Mouse (Mus musculus): Measurements from ENCODE around the gene Tceal7.
"Not testable (repeated sequence)": the region's sequence is repeated elsewhere in the genome, so short reads cannot be mapped to it uniquely, and the experiment has no call there.

The Tceal7 gene

DNA sequence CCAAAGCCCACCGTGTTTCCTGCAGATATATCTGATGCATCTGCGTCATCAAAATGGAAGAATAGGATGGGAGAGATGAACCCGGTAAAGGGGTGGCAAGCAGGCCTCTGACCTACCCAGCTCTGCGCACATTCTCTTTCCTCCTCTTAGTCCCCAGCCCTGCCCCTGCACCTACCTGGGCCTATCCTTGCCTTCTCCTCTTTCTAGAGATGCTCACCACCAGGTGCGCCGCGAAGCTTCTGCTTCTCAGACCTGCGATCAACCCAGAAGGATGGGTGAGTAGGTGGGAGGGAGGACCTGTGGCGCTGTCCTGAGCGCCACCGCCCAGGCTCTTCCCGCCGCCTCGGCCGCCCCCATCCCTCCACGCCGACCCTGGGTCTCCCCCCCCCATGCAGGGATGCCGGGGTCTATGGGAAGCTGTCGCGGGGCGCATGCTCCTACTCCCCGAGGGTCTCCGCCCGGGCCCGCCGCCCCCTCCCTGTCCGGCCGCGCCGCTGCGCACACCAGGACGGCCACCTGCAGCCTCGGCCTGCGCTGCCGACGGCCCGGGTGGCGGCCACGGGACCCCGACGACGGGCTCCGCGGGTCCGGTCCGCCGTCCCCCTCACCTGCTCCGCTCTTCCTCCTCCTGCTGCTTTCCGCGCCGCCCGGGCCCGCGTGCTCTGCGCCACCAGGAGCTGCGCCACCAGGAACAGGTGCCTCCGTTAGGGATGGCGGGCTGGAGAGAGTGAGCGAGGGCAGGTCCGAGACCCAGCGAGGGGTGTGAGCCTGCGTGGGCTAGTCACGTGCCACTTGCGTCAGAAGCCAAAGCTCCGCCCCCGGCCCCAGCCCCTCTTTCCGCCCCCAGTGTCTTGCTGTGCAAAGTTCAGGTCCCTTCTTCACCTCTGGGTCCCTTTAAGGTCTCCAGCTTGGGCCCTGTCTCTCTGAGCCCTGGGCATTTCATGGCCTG lies at the start of gene Tceal7, which contains the start of gene Bex1:
Tceal7 (plus strand) TSS at position 51 of the 949 bp plus-strand sequence.
Bex1 (minus strand) TSS at position 785 of the 949 bp plus-strand sequence.
- DNase-seq (ENCODE audit: low spot score), result not testable (repeated sequence)

DNA sequence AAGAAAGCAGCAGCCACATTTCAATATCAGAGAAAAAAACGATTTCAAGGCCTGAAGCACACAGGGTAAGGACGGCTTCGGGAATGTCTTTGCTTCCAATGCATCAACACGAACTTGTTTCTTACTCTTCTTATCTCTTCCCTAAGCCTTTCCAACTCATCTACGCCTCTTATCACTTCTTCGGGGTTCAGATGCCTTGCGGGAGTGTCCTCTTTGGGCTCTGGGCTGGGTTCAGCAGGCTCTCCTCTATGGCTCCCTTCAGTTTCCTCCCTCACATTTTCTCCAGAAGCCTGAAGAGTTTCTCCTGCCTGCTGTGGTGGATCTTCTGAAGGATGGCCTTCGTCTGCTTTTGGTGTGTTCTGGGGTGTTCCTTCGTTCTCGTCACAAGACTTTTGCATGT lies 44.0 kb upstream of the Tceal7 start:
- peak; percentile 1 for DNase-seq (ENCODE audit: low spot score)

DNA sequence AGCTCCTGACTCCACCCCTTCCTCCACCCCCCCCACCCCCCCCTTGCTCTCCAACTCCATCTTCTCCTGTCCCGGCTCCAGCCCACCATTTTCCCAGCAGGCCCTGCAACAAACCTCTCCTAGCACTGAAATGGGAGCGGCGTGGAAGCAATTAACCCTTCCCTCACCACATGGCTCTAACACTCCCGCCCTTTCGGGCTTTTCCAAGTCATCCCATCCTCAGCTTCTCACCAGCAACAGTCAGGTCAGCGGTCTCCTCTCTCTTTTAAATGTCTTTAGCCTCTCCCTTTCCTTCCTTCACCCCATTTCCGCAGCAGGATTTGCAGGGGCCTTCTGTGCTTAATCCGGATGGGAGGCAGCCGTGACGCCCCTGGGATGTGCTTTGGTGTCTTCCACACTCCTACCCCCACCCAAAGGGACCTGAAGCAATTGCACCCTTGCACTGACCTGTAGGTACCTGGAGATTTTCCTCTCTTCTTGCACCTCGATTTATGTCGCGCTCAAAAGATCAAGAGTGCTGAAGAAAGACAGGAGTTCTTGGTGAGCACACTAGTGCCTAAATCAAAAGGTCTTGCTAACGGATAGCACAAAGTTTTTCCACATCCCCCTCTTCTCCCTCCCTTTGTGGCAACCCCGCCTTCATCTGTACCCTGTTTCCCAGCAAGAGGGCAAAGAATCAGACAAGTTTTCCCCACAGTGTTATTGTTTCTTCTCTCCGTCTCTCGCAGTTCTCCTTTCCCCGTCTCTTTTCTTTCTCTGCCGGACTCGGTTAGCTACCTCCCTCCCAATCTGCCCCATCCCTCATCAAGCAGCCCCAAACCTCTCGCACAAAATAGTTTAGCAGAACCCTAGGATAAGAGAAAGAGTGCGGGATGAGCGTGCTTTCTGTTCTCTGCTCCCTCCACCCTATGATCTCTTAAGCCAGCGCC lies 43.1 kb upstream of the Tceal7 start:
- peak; percentile 1 for DNase-seq (ENCODE audit: low spot score)

DNA sequence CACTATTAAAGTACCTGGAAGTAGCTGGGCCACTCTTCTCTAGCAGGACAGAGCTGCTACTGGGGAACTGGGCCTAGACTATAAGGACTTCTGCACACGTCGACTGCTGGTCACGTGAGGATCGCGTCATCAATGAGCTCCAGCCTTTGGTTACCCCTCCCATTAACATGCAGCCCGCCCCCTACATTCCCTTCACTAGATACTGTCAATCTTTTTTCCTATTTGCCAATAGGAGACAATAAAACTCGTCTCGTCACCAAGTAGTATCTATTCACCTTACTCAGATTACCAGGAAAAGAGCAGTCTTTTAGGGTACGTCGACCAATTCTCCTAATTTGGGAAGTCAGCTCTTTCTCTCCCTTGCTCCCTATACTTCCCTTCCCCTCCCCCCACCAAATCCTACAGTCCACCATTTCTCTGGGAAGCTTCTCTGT lies 42.4 kb upstream of the Tceal7 start, which contains the start of gene Tceal8:
Tceal8 (minus strand) TSS at position 225 of the 434 bp plus-strand sequence.
- DNase-seq (ENCODE audit: low spot score), result peak; percentile 34

DNA sequence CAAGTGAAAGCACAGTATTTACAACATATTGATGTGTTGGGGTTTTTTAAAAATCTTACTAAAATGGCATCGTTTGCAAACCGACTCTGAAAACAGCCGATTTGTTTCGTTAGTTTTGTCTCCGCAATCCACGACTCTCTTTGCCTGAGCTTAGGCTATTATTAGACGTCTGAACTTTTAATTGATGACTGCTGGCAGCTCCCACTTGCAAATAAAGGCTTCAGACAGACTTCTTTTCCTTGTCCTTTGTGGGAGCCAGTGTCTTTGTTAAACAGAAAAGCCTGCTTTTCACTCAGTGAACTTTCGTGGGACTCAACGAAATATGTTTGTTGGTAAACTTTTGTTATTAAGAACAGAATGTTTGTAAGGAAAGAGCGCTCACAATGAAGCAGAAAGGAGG lies 41.8 kb upstream of the Tceal7 start:
- DNase-seq (ENCODE audit: low spot score), result no peak

DNA sequence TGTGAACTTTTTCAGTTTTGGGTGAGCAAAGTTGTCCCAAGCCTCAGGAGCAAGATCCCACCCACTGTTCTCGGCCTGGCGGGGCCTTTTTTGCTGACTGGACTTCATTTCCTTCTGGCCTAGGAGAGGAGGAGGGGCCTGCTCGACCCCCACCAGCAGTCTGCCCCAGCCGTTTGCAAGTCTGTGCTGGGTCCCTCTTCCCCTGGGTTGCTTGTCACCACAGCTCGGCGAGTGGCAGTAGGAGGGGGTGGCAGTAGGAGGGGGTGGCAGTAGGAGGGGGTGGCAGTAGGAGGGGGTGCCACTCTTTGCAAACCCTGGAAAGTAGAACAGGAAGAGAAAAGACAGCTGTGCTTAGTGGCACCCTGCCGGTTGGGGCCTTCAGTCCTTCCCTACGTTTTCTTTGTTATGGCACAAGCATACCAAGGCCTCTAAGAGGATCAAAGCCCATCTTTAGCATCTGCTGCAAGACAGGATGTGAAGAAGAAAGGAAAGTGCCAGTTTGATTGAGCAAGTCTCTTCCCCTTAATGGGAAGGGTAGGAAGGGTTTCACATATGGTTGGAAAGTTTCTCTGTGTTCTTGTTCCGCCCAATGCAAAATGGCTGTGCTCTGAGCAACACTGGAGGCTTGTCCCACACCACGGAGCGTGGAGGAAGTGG lies 33.6 kb upstream of the Tceal7 start:
- DNase-seq (ENCODE audit: low spot score), result no peak

DNA sequence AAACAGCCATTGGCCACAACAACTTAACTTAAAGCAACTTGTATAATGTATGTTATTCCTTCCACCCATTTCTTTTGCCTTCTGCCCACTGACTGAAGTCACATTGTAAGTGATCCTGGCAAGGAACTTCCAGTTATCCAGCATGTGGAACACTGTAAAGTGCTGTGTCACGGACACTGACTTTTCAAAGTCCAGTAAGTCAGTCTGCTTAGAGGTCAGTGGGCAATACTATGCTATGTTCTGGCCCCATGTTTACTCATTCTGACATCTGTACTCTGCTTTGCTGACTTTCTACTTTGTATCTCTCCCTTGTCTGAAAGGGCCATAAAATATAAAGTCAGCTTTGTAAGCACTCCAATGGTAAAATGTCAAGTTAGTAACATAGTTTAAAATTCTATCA lies 31.5 kb upstream of the Tceal7 start:
- no peak for DNase-seq (ENCODE audit: low spot score)

DNA sequence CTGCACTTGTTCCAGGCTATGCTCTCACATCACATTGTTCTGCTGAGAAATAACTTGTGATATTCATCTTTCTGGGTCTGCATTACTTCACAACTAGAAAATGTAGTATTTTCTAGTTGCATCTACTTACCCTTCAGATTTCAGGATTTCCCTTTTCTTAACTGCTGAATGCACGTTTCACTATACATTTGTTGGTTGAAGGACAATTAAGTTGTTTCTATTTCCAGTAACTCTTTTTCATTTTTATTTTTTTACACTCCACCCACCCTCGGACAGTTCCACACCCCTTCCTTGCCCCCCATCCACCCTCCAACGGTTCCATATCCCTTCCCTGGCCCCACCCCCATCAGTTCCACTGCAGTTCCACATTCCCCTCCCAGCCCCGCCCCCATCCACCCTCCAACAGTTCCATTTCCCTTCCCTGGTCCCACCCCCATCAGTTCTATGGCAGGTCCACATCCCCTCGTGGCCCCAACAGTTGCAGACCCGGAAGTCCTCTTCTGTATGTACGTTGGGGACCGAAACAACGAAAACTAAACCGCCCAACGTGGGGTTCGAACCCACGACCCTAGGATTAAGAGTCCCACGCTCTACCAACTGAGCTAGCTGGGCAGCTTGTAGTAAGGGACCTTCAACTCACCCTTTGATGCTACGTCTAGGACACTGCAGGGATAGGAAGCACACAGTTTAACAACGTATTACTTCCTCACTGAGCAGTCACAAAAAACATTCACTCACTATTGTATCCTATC lies 19.2 kb upstream of the Tceal7 start:
- DNase-seq (ENCODE audit: low spot score), result no peak

DNA sequence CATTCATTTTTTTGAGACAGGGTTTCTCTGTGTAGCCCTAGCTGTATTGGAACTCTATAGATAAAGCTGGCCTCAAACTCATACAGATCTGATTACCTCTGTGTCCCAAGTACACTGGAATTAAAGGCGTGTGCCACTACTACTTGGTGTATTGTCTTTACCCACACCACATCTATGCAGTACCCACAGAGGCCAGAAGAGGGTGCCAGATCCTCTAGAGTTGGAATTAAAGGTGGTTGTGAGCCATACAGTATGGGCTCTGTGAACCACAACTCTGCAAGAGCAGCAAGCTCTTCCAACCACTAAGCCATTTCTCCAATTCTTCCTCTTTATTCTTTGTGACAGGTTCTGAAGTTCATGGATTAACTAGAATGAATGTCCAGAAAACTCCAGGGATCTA lies 17.7 kb upstream of the Tceal7 start:
- peak; percentile 4 for DNase-seq (ENCODE audit: low spot score)

DNA sequence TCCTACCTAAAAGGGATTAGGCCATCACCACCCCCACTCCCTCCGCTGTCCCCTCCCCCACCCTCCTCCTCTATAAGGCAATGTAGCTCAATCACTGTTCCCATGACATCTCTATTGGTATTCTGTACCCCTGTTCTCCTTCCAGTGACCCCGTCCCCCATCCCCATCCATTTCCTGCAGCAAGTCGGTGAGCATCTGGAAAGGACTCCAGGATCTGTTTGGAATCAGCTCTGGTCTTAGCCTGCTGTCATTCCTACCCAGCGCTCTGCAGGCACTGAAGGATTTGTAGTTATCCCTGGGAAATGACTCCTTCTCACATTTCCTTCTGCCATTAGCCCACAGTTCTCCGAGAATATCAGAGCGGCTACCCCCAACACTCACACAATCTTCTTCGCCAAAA lies 11.3 kb upstream of the Tceal7 start:
- no peak for DNase-seq (ENCODE audit: low spot score)

DNA sequence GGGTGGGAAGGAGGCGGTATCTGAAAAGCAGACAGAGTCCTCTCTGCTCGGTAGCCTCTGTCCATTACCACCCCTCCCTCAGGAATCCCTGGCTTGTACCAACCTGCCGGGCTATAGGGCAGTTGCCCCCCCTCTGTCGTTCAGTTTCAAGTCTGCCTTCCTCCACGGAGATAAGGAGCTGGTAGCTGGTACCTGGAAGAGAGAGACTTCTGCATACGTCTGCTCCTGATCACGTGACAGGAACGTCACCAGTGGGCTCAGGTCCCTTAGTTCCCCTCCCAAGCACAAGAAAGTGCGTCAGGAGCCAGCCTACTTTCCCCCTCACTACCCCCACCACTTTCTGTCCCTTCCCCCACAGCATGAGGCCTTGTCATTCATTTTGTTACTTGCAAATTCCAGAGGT lies 10.9 kb upstream of the Tceal7 start, which contains the start of gene Tceal5:
Tceal5 (minus strand) TSS at position 213 of the 403 bp plus-strand sequence.
- DNase-seq (ENCODE audit: low spot score), result no peak

DNA sequence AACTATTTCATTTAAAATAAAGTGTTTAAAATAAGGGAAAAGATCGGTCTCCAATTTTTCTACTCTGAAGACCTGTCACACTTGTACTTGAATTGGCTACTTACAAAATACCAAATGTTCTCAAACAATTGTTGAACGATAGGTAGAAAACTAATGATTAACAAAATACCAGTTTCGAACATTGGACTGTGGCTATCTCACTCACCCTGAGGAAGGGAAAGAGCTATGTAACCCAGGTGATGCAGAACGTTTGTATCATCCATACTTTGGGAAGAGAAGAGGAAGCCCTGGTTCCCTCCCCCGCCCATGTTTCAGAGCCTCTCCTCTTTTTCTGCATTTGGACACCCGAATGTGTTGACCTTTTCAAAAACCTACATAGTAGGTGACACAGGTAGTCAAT lies 10.2 kb upstream of the Tceal7 start:
- no peak for DNase-seq (ENCODE audit: low spot score)

DNA sequence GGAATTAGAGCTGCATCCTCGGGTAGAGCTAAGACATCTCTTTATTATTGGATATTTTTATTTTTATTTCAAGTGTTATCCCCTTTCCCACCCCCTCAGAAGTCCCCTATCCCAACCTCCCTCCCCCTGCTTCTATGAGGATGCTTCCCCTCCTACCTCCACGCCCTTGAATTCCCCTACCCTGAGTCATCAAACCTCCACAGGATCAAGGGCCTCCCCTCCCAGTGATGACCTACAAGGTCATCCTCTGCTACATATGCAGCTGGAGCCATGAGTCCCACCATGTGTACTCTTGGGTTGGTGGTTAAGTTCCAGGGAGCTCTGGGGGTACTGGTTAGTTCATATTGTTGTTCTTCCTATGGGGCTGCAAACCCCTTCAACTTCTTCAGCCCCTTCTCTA lies 1.2 kb upstream of the Tceal7 start:
- DNase-seq (ENCODE audit: low spot score), result no peak

DNA sequence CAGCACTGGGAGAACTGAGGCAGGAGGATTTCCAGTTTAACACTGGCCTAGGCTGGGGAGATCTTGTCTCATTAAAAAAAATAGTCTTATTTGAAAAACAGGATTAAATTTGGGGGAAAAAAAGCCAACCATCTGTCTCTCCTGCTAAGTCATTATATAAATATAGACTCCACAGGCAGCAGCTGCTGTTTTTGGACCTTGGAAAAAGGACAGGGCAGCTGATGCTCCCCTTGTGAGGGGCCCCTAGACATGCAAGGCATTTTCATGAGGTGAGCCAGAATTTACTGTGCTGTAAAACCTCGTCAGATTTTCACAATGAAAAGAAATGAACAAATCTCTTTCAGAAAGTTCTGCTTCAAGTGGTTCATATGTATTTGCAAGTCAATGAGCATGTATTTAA lies 1.7 kb downstream of the Tceal7 start:
- DNase-seq (ENCODE audit: low spot score), result no peak

DNA sequence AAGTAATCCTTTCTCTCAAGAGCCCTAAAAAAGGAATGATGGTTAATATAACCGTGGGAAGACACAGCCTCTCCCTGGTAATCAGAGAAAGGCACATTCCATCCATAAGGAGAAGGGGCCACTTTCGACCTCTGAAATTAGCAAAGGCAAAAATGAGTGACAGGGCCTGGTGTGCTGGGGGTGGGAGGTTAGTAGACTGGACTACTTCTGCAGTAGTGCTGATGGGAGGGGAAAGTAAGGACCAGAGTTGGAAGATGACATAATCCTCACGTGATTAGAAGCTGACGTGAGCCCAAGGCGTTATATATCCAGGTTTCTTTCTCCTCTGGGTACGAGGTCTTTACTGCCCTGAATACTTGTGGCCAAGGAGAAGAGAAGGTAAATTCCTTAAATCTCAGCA lies 9.1 kb downstream of the Tceal7 start:
- no peak for DNase-seq (ENCODE audit: low spot score)

DNA sequence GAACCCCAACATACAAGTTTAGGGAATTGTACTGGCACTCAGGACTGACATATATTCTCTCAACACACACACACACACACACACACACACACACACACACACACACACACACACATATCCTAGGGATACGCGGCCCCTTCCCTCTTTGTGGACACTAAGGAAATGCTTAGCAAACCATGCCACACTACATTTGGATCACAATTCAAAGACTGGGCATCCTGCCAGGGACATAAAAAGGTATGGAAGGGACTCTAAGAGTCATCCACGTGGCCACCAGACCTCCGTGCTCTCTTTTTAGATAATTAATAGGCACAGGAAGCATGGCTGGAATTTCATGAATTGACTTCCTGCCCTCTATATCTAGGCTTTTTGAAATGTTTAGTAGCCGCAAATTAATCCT lies 13.2 kb downstream of the Tceal7 start:
- no peak for DNase-seq (ENCODE audit: low spot score)

DNA sequence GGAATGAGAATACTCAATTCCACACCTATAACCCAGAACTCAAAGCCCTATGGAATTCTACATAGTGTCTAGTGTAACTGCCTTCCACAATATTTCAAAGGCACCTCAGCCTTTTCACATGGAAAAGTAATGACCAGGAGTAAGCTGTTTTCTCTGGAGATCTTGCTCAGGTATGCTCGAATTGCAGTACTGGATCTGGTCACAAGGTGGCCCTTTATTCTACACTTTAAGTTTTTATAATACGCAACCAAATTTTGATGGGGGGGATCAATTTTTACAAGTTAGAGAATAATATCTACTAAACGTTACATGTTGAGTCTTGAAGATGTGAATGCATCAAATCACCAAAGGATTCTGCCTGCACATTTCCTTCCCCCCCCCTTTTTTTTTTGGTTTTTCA lies 23.5 kb downstream of the Tceal7 start:
- DNase-seq (ENCODE audit: low spot score), result no peak

DNA sequence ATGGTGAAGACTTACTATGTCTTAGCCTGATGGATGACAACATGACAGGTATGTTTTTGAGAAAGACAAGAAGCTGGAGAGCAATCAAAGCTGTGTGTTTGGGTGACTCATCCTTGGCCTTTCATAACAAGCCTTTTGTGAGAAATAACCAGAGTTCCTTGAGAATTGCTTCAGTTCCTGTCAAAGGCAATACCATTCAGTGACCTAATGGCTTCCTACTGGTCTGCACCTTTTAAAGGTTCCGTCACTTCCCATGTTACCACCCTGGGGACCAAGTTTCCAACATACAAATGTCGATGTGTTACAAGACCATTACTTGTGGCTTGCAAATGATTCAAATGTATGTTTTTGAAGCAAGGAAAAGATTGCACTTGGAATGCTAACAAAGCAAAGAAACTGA lies 28.6 kb downstream of the Tceal7 start:
- DNase-seq (ENCODE audit: low spot score), result no peak

DNA sequence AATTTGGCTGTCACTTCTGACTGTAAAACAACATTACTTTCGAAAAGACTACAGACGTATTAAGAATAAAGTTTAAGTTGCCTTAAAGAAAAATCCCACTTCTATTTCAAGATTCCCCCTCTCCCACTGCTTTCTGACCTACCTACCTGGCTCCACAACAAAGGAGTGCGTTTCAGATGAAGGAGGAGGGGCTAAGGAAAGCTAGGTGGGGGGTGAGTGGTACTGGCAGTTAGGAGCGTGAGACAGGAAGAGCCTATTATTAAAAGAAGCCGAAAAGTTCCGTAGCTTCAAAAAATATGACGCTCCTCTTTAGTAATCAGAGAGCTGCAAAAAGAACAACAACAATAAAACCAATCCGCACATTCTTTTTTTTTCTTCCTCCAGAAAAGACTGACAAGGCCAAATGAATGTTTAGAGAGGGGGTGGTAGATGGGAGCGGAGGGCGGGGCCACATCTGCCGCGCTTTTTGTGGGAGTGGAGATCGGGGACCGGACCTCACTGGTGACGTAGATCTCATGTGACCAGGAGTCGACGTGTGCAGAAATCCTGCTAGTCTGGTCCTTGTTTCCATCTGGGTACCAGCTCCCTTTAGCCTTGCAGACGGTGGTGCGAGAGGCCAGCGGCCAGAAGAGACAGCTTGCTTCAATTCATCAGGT lies 30.1 kb downstream of the Tceal7 start, which contains the start of gene Tceal9:
Tceal9 (plus strand) TSS at position 506 of the 656 bp plus-strand sequence.
- peak; percentile 55 for DNase-seq (ENCODE audit: low spot score)

DNA sequence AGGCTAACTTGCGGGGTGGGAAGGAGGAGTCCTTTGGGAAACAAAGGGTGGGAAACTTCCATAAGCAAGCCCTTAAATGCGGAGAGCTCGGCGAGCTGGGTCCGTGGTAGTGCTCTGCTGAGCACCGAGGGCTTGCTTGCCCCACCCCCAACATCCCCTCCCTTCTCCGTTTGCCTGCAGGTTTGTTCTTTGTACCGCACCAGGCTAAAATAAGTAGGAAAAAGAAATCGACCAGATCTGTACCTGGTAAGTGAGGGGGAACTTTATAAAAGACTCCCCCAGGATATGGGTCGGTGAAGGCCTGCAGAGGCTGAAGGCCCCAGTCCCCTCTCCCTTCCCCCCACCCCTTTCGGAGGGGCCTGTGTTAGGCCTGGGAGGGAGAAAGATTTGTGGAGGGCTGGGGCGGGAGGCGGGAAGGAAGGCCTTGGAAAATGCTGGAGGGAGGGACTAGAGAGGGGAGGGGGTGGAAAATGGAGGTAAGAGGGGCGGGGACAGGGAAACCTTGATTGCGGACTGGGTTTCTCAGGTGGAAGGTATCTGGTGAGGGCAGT lies 31.0 kb downstream of the Tceal7 start:
- DNase-seq (ENCODE audit: low spot score), result no peak
